Mouse (Mus musculus) skeletal muscle tissue, postnatal 0 days (tissue): Measurements from ENCODE around the gene Polr3f. TPM values are rescaled to one million over a fixed set of nuclear protein-coding genes. Genes with fewer than 3 reads are reported as not detected.

Experiments used
- polyA plus RNA-seq: library from polyadenylated mRNA; unstranded; fragments of >200 nt; fragmentation: Nextera tagmentation; extraction: Ambion mirVana; gene quantifications from 2 replicates; pipeline ENCODE4 v1.2.1, GENCODE M21; 2015

Gene Polr3f
- polyA plus RNA-seq = 10.2 and 10.7 TPM in 2 replicates

DNA sequence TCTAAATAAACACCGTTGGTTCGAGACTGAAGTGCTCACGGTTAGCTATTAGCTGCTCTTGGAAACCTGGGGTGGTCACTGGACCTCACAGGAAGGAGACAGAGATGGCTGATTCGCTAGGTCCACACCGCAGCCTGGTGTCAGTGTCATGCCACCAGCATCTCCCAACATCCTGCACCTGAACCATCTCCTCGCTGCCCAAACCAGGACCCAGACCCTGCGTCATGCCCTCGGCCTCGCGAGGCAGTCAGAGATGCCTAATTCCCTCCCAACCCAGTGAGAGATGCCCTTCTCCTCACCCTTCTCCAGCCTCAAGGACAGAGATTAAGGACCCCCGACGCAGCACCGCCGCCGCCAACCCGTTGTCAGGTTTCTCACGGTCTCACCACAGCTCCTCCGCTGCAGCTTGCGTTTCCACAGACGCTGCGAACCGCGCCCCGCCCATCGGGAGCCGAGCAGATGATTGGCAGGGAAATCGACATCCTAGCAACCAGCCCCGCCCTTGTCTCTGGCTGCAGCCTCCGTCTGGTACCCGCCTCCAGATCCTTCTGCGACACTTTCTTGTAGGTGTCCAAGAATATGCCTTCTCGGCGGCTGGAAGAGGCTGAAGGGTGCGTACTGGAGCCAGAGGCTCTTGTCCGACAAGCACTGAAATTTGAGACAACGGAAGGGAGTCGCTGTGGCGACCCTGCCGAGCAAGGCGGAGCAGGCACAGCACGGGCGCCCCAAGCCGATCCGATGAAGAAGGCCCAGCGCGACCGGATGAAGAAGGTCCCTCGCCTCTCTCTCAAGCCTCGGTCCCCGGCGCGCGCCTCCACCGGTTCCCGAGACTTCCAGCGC lies at the start of gene Polr3f, which contains the start of gene Dzank1:
Gene Polr3f (plus strand): TSS at position 738 of the 840 bp plus-strand sequence.
Gene Dzank1 (minus strand): TSS at position 434 of the 840 bp plus-strand sequence.

GRCm38 (mm10) chr2:144550529-144550928 lies 23.0 kb downstream of the Polr3f start, which contains the start of gene Rbbp9:
Gene Rbbp9 (minus strand): TSS chr2:144550869.

DNA sequence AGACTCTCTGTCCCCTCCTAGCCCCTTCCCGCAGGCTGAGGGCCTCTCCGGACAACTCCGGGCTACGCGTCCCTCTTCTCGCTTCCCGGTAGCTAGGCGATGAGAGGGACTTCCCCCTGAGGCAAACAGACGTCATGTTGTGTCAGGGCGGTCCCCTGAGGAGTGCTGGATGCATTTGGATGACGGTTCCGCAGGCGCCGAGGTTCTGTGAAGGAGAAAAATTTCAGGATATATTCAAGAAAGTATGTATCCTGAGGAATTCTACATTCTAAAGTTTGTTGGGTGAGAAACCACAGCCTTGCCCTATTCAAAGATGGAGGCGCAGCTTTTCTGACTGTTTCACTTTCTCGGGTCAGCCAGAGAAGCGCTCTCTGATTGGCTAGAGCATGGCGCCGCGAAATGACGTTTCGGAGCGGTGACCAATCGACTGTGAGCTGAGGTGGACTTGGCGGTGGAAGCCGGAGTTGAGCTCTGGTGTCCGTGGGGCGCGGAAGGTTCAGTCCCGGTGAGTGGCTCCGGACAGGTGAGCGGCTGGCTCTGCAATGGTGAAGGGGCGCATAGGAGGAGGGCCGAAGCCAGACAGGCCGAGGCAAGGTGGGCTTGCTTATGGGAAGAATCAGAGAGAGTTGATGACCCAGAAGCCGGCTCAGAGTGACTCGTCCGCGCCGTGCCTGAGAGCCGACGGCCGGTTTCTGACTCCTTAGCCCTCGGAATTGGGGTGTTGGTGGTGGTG lies 28.5 kb downstream of the Polr3f start, which contains the start of gene Sec23b:
Gene Sec23b (plus strand): TSS at position 410 of the 733 bp plus-strand sequence.

Other genes with a start within 250 kb of the Polr3f start
- not detected in 2 replicates for gene Ovol2, start 195.6 kb upstream of the Polr3f start, polyA plus RNA-seq
- gene Kat14, start 158.7 kb upstream of the Polr3f start, polyA plus RNA-seq = 20.6 and 22.8 TPM in 2 replicates
- gene Pet117, start 158.7 kb upstream of the Polr3f start, polyA plus RNA-seq = 3.9 and 4.4 TPM in 2 replicates
- gene Dzank1, start 304 bp upstream of the Polr3f start, polyA plus RNA-seq = 0.23 and 0.27 TPM in 2 replicates
- gene Rbbp9, start 23.2 kb downstream of the Polr3f start, polyA plus RNA-seq = 18.5 and 20.9 TPM in 2 replicates
- gene Sec23b, start 28.5 kb downstream of the Polr3f start, polyA plus RNA-seq = 19.7 and 23.6 TPM in 2 replicates
- gene Smim26, start 66.3 kb downstream of the Polr3f start, polyA plus RNA-seq = 59.5 and 68.0 TPM in 2 replicates
- 20.0 and 20.3 TPM in 2 replicates for gene Dtd1, start 72.2 kb downstream of the Polr3f start, polyA plus RNA-seq